Mouse (Mus musculus) myocyte (in vitro differentiated cells): ENCODE data around the gene Cend1.

Source experiments
- POLR2A ChIP-seq: IDR thresholded peaks from one replicate; pipeline ENCODE4 v1.6.1; 2011; ENCODE audit warnings: low read depth, mild to moderate bottlenecking, control low read depth, moderate library complexity; ENCODE audit not compliant: insufficient read length
- REST ChIP-seq: IDR thresholded peaks from one replicate; pipeline ENCODE4 v1.6.1; 2011; ENCODE audit warnings: mild to moderate bottlenecking, control low read depth, moderate library complexity; ENCODE audit not compliant: insufficient read depth, insufficient read length
- TCF12 ChIP-seq: IDR thresholded peaks from one replicate; pipeline ENCODE4 v1.6.1; 2011; ENCODE audit warnings: mild to moderate bottlenecking, control low read depth; ENCODE audit not compliant: poor library complexity, insufficient read depth, severe bottlenecking

GRCm38 (mm10) chr7:141457236-141457635, 27.9 kb upstream of the Cend1 start:
- no peak for TF ChIP-seq TCF12
- TF ChIP-seq REST, result no peak
- no peak for TF ChIP-seq POLR2A
